Mouse (Mus musculus) forelimb bud, embryonic 11.5 days (tissue): ENCODE measurements around the gene Mecom.

Experiments
- DNase-seq: peaks from one replicate; pipeline ENCODE4 v3.0.0-alpha.2; 2012; ENCODE audit warnings: low read depth, low spot score

Mecom gene

GRCm38 (mm10) chr3:29963447-29963846, 584.4 kb downstream of the Mecom start:
- DNase-seq = no peak

GRCm38 (mm10) chr3:29959051-29959450, 588.8 kb downstream of the Mecom start:
- DNase-seq = no peak

- DNase-seq = no peak
Observed at GRCm38 (mm10) chr3:29957365-29958236, 590.2 kb downstream of the Mecom start.

- DNase-seq = no peak
Observed at GRCm38 (mm10) chr3:29953269-29953668, 594.5 kb downstream of the Mecom start.

GRCm38 (mm10) chr3:29950853-29951252, 597.0 kb downstream of the Mecom start:
- DNase-seq = no peak

GRCm38 (mm10) chr3:29903596-29904308, 644.1 kb downstream of the Mecom start:
- no peak for DNase-seq
